Mouse (Mus musculus) layer of hippocampus, adult 11-12 months (tissue): ENCODE results near the gene Cldn2.
"Not testable (repeated sequence)": the region's sequence is repeated elsewhere in the genome, so short reads cannot be mapped to it uniquely, and the experiment has no call there.

Experiments used
- DNase-seq: peaks from one replicate; pipeline ENCODE4 v3.0.0; 2022; ENCODE audit warnings: low spot score

Gene Cldn2

DNA sequence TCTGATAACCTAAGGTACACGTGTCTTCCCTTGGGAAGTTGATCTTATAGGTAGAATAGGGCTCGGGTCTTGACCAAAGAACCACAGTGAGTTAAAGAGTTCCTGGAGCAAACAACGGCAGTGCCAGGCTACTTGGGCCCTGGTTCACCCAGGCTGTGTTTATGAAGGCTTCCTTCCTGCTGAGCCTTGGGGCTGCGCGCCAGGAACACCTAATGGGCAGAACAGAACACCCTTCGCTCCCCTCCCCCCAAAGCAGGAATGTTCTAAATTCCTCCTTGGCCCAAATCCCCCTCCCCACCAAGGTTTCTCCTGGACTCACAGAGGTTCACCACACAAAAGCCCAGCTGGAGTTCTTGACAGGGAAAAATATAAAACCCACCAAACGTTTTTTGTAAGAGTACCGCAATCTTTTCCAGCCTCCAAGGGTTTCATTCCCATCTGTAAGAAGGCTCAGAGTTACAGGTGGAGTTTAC lies at the start of gene Cldn2:
Gene Cldn2 (plus strand): TSS at position 423 of the 473 bp plus-strand sequence.
- DNase-seq = no peak

DNA sequence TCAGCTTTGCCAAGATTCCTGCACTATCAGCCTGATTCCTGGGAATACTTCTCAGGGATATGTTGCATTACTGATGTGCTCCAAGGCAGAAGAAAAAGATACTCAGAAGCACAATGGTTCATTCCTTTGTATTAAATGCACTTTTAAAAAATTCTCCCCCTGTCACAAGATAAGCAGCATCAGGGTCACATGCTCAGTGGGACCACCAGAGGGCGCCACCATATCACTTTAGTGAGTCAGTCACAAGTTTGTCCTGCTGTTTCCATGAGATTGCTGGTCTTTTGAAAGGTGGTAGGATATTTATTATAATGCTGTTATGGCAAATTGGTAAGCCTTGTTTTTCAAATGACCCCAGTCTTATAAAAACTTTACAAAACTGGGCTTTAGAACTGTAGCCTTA lies 48.8 kb upstream of the Cldn2 start:
- peak; percentile 7 for DNase-seq

GRCm38 (mm10) chrX:139758634-139759033 lies 42.0 kb upstream of the Cldn2 start:
- not testable (repeated sequence) for DNase-seq

DNA sequence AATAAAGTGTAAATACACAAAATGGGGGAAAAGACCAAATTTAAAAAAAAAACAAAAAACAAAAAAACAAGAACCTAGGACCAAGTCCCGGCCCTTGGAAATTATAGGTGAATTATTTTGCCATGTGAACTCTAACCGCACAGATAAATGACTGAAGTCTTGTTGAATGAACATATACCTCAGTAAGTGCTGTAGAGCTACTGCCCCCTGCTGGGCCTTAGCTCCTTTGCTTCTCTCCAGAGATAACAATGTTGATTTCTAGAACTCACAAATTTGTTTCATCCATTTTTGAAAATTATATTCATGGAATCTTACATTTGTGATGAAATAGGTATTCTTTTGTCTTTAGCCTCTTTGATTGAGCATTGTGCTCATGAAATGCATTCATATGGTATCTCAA lies 38.1 kb upstream of the Cldn2 start:
- peak; percentile 51 for DNase-seq

- no peak for DNase-seq
These were observed 30.5 kb upstream of the Cldn2 start for GRCm38 (mm10) chrX:139769975-139770637.

DNA sequence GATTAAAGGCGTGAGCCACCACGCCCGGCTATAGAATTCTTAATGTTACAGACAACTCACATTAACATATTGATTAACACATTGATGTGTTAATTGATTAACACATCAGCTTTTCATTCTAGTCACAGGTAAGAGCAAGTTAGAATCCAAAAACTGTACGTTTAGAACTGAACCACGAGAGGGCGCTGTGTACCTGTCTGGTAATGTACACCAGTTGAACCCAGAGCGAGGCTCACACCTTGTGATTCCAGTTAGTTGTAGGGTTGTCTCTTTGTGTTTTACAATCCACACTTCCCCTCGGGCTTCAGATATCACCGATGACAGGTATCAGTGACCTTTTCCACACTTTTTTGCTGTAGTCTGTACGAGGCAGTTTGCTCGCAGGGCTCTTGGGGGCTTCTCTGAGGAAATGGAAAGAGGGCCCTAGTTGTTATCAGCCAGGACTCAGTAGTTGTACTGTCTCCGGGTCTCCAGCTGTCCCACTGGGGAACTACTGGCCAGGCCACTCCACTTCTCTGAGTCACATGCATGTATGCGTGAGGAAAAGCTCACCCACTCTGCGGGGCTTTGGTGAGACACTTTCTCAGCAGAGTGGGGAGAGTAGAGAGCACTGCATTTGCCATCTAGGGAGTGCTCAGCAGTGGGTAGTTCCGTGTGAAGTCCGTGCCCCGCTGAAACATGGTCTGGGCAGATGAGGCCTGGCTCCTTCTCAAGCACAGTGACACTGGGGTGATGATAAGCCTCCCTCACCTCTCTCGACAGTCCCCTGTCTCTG lies 26.1 kb upstream of the Cldn2 start:
- DNase-seq = peak; percentile 15

DNA sequence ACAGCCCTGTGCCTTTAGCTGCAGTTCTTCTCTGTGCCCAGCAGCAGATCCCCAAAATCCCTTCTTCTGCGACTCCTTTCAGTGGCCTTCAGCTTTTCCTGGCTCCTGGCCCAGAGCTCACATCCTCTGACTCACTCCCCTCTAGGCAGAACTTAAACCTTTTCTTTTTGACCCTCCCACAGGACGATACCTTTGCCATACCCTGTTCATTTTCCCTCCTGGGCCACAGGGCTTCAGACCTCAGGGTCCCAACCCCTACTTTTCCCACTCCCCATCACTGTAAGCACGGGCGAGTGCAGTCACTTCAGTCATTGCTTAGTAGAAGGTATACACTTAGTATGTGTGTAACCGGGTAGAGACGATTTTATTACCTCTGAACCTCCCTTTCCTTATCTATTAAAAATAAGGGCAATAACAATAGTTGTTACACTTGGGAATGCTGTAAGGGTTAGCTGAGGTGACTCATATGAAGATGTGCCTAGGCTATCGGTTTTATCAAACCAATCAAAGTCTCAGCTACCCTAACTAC lies 25.5 kb upstream of the Cldn2 start:
- DNase-seq = no peak

DNA sequence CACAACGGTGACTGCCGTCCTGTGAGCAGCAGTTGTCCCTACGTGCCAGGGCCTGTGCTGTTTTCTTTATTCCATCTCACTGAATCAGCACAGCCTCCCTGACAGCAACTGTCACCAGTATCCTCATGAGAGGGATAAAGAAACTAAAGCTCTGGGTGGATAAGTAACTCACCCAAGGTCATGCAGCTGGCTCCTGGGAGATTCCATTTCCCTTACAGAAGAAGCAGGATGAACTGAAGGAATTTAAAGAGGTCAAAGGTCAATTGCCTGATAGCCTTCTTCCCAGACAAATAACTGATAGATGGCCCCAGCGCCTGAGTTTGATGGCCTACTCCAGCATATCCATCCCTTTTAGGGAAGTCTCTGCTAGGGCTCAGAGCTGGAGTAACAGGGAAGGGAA lies 23.3 kb upstream of the Cldn2 start:
- DNase-seq = no peak

- no peak for DNase-seq
These were observed 21.7 kb upstream of the Cldn2 start for GRCm38 (mm10) chrX:139778886-139779285.

DNA sequence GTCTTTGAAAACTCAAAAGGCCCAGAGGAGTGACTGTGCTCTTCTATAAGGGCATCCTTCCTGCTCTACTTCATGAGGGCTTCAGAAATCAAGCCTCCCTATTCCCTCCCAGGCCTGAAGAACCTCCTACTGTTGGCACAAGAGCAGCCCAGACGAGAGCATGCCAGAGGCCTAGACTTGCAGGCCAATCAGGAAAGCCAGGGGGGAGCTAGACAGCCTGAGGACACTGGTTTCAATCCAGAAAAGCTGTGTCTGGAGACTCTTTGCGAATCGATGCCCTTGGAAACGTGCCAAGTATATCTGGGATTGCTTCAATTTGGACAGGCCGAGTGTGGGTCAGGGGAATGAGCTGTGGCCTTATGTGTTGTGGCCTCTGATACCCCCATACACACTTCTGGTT lies 21.2 kb upstream of the Cldn2 start:
- DNase-seq = no peak

- no peak for DNase-seq
These were observed 19.6 kb upstream of the Cldn2 start for GRCm38 (mm10) chrX:139780988-139781387.

- DNase-seq = no peak
These were observed 19.1 kb upstream of the Cldn2 start for GRCm38 (mm10) chrX:139781563-139781962.

- DNase-seq = no peak
These were observed 18.2 kb upstream of the Cldn2 start, which contains the start of gene Ripply1 for GRCm38 (mm10) chrX:139782278-139783044. TSS of gene Ripply1 (minus strand) at chrX:139782353.

DNA sequence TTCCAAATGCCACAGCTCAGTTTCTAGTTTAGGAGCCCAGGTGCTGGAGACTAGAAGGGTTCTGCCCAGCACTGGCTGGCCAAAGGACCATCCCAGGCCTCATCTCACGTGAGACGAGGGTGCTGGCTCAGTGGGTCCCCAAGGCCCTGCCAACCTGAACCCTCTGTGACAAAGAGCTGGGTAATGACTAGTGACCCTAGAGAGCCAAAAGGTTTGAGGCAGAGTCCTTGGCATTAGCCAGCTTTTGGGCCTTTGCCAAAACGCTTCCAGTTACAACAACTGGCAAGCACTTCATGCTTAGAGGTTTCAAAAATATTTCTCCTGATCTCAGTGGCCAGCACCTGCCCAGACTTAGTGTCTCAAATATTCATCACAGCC lies 17.6 kb upstream of the Cldn2 start:
- no peak for DNase-seq

DNA sequence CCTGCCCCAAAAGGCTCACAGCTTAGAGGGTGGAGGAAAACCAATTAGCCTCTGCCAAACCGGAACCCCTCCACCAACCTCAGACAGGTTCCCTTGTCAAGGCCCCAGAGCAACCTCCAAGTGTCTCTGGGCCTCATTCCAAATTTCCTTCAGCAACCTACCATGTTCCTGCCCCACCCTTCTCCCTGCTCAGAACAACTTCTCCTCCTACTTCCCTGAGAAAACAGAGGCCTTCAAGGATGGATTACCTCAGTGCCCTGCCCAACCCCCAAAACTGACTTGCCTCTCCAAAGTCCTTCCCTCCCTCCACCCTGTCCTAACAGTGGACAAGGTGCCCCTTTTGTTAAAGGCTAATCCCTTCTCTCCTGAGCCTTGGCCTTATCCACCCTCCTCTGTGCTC lies 14.9 kb upstream of the Cldn2 start:
- no peak for DNase-seq

DNA sequence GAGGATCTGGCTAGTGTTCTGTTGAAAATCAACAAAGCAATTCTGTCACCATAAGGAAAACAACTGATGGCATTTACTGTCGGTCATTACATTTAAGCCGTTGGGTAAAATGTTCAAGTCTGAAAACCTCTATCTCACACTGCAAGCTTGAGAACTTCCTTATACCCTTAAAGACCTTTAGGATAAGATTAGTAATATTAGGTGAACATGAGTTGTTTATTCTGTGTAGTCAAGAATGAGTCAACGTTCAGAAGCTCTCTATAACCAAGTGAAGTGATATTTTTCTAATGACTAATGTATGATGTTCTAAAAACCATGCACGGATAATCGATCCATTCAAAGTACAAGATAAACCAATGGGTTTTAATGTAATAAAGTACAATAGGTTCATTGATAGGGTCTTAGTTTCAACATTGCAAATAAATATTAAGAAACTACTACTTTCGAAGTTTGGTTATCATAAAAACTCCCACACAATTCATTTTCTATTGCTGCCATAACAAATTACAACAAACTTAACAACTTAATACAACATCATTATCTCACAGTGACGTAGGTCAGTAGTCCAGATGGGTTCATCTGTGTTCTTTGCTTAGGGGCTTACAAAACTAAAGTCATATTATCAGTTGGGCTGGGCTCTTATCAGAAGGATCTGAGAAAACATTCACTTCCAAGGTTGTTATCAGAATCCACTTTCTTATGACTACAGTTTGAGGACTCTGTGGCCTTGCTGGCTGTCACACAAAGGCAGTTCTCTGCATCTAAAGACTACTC lies 6.4 kb upstream of the Cldn2 start:
- no peak for DNase-seq

DNA sequence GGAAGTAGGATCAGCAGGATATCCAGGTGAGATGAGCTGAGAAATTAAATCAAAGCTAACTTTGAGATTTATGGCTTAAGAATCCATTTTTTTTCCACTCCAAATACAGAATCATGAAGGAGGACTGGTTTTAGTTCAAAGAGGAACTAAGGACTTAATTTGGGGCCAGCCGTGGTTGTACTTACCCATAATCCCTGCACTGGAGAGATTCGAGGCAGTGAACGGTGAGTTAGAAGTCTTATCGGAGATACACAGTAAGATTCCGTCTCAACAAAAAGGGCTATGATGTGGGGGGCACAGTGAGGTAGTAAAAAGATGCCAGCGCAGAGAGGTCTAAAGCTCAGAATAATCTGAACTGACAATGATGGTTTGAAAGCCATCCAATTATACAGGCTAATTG lies 4.6 kb upstream of the Cldn2 start:
- no peak for DNase-seq

DNA sequence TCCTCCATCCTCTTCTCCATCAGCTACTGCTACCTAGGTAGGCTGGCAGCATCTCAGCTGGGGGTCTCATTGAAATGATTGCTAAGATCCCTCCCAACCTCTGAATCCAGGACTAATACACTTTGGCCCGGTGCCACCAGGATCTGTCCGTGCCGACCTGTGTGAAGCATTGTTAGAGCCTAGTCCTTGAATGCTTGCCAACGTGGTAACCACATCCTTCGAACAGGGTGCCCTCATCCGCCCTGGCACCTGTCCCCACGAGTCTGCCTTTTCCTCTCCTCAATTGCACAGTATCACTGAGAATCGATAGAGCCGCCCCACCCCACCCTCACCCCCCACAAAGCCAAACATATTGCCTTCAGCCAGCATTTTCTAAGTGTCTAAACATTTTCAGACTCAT lies 2.8 kb upstream of the Cldn2 start:
- DNase-seq = no peak

GRCm38 (mm10) chrX:139799953-139800352 lies 675 bp upstream of the Cldn2 start:
- DNase-seq = no peak

- no peak for DNase-seq
These were observed 2.4 kb downstream of the Cldn2 start for GRCm38 (mm10) chrX:139803028-139803427.

GRCm38 (mm10) chrX:139805918-139806317 lies 5.3 kb downstream of the Cldn2 start:
- DNase-seq = no peak

- no peak for DNase-seq
These were observed 6.8 kb downstream of the Cldn2 start for GRCm38 (mm10) chrX:139807391-139807790.
